Mouse (Mus musculus) hindbrain, embryonic 14.5 days (tissue): ENCODE results near the gene Fbln2. TPM values are rescaled to one million over a fixed set of nuclear protein-coding genes. Genes with fewer than 3 reads are reported as not detected.

Experiments
- ATAC-seq: fragments of 200-750 bp; cut with Nextera tagmentation; 2 replicates; pipeline ENCODE4 v1.8.0; 2017; ENCODE audit warnings: moderate number of reproducible peaks, mild to moderate bottlenecking, moderate TSS enrichment, moderate library complexity; ENCODE audit not compliant: low FRiP score
- DNase-seq: peaks from one replicate; pipeline ENCODE4 v3.0.0-alpha.2; 2015; ENCODE audit warnings: low spot score
- H3K27ac ChIP-seq: fragments of 300-500 bp; sonication (generic); 2 replicates; pipeline ENCODE4 v1.5.1; 2014; ENCODE audit warnings: mild to moderate bottlenecking, moderate library complexity
- H3K27me3 ChIP-seq: fragments of 300-500 bp; sonication (generic); 2 replicates; pipeline ENCODE4 v1.6.1; 2014; ENCODE audit warnings: mild to moderate bottlenecking, low read length, mixed read lengths; ENCODE audit not compliant: control insufficient read depth, insufficient read depth
- H3K36me3 ChIP-seq: fragments of 300-500 bp; sonication (generic); replicated peaks from 2 replicates; pipeline ENCODE4 v1.6.1; 2014; ENCODE audit not compliant: control insufficient read depth, insufficient read depth
- H3K4me1 ChIP-seq: fragments of 300-500 bp; sonication (generic); replicated peaks from 2 replicates; pipeline ENCODE4 v1.6.1; 2014; ENCODE audit warnings: antibody characterized with exemption, low read length, mixed read lengths; ENCODE audit not compliant: control insufficient read depth, insufficient read depth
- H3K4me2 ChIP-seq: fragments of 300-500 bp; sonication (generic); replicated peaks from 2 replicates; pipeline ENCODE4 v1.6.1; 2014; ENCODE audit warnings: mild to moderate bottlenecking, moderate library complexity
- H3K4me3 ChIP-seq: fragments of 300-500 bp; sonication (generic); replicated peaks from 2 replicates; pipeline ENCODE4 v1.5.1; 2014; ENCODE audit warnings: mild to moderate bottlenecking, low read length
- H3K9ac ChIP-seq: fragments of 300-500 bp; sonication (generic); 2 replicates; pipeline ENCODE4 v1.6.1; 2014
- H3K9me3 ChIP-seq: fragments of 300-500 bp; sonication (generic); 2 replicates; pipeline ENCODE4 v1.6.1; 2016; ENCODE audit warnings: low read length; ENCODE audit not compliant: control insufficient read depth
- WGBS: fragments of 180-500 bp; shearing (Covaris S2); extraction: QIAGEN DNeasy Blood & Tissue Kit; methylation state at CpG from one replicate; pipeline ENCODE4 v1.1.7; 2014; 5-methylcytosine and 5-hydroxymethylcytosine counted together
- polyA plus RNA-seq: library from polyadenylated mRNA; unstranded; fragments of >200 nt; fragmentation: Nextera tagmentation; extraction: Ambion mirVana; gene quantifications from 2 replicates; pipeline ENCODE4 v1.2.1, GENCODE M21; 2014

Gene Fbln2
- polyA plus RNA-seq, 1 experiment from 2014 or later: 27.2 TPM

DNA sequence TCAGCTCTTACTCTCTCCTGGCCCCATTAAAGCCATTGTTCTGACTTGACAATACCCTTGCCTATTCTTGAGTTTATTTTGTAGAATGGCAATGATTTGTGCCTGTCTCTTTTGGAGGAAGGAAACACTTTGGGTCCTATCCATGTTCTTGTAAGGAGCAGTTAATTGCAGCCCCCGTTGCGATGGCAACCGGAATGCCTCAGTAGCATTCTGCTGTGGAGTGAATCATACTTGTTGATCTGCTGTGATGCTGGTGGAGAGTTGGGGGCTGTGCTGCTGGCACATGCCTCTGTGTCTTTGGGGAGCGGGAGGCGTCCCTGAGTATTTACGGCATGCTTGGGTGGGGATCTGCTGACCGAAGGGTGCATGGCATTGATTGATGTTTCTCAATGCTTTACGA lies 32.1 kb downstream of the Fbln2 start:
- 57% methylated on average over 8 of the region's 8 CpGs for WGBS
- H3K4me3 ChIP-seq: no peak overlapping the region
- H3K4me2 ChIP-seq: no peak overlapping the region

DNA sequence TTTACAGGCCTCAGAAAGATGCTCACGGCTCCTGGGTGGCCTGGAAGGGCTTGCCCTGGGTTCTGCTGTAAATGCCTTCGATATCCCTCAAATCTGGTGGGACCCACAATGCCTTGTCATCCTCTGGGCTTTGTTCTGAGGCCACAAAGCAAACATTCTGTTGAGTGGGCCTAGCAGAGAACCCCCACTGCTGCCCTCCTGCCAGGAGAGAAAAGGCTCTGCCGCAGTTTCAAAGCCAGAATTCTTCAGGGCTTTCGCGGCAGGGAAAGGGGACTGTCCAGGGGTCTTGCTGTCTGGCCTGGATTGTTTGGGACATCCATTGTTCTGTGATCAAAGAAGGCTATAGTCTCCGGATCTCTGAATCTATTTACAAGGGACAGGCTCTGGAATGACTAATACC lies 33.1 kb downstream of the Fbln2 start:
- Histone ChIP-seq H3K4me1 (peaks cover 6% of the 10 kb centered on the region; the same call in 1 of the 2 replicates), H3K4me2 (no peak overlapping the region), H3K9me3 (peaks cover 3% of the 10 kb centered on the region; the same call in 1 of the 2 replicates), H3K36me3 (no peaks in the 10 kb centered on the region), H3K27ac (no peak overlapping the region), H3K27me3 (no peaks in the 10 kb centered on the region), H3K4me3 (no peak overlapping the region), H3K9ac (no peak overlapping the region)
- ATAC-seq (no peak), DNase-seq (no peak)
- WGBS: 14% methylated on average over 6 of the region's 6 CpGs

More for the DNA sequence above, 32.1 kb downstream of the Fbln2 start:
- ATAC-seq: no peak
- Histone ChIP-seq H3K9me3 (no peaks in the 10 kb centered on the region), H3K27me3 (no peaks in the 10 kb centered on the region), H3K4me1 (peaks cover 6% of the 10 kb centered on the region; the same call in 1 of the 2 replicates), H3K9ac (no peak overlapping the region), H3K36me3 (no peaks in the 10 kb centered on the region), H3K27ac (no peak overlapping the region)
- DNase-seq: no peak

DNA sequence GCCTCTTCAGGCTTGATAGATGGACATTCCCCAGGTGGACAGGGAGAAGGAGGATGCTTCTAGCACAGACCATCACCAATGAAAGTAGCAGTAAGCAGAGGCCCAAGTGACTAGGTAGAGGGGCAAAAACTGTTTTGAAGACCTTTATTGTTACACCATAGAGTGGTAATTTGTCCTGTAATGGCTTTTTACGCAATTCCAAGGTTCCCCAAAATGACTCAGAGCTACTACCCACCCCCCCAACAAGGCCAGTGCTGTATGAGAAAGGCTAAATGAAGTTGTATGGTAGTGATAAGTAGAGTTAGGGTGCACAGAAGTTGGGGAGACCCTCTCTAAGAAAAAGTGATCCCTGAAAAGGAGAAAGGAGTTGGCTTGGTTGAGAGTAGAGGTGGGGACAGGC lies 35.1 kb downstream of the Fbln2 start:
- no peak overlapping the region for H3K4me3 ChIP-seq
- no peak overlapping the region for H3K4me2 ChIP-seq
- DNase-seq: no peak
- no peak for ATAC-seq
- no peak overlapping the region for H3K27ac ChIP-seq
- no peaks in the 10 kb centered on the region for H3K36me3 ChIP-seq
- H3K4me1 ChIP-seq: peaks cover 6% of the 10 kb centered on the region; the same call in 1 of the 2 replicates
- whole genome bisulfite sequencing: 93% methylated on average over 1 of the region's 1 CpGs
- no peak overlapping the region for H3K9ac ChIP-seq
- H3K9me3 ChIP-seq: peaks cover 3% of the 10 kb centered on the region; the same call in 1 of the 2 replicates
- H3K27me3 ChIP-seq: no peaks in the 10 kb centered on the region

DNA sequence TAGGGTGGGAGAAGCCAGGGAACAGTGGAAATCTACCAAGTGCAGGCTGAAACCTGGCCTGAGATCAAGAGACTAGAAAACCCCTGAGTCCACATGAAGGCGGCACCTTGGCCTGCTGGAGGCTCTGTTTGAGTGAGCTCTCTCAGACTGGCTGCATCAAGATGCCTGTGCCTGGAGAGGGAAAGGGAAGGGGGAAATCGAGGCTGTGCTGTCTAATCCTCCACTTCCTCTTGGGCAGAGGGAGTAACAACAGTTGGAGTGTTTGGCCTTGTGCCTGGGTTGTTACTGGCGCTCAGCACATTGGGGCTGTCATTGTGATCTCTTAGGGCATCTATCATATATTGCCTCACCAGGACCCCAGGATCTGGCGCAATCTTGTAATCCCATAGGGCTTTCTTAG lies 36.4 kb downstream of the Fbln2 start:
- Histone ChIP-seq H3K27ac (no peak overlapping the region), H3K9me3 (peaks cover 3% of the 10 kb centered on the region; the same call in 1 of the 2 replicates), H3K36me3 (no peaks in the 10 kb centered on the region), H3K4me1 (peaks cover 6% of the 10 kb centered on the region; the same call in 1 of the 2 replicates), H3K4me3 (no peak overlapping the region), H3K9ac (no peak overlapping the region), H3K27me3 (no peaks in the 10 kb centered on the region), H3K4me2 (no peak overlapping the region)
- 81% methylated on average over 4 of the region's 4 CpGs for WGBS
- DNase-seq (no peak), ATAC-seq (no peak)

DNA sequence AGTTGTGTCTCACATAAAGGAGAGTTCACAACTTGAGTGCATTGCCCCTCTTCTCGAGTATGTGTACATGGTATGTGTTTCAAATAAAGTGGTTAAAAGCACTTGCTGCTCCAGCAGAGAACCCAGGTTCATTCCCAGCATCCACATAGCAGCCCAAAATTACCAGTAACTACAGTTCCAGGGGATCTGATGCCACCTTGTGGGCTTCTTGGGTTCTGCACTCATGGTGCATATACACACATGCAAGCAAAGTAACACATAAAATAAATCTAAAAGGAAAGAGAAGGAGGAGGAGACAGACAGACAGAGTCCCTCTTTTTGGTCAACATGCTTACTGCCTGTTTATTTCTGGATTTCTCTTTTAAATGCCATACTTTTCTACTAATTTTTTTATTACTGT lies 37.5 kb downstream of the Fbln2 start:
- Histone ChIP-seq H3K36me3 (no peaks in the 10 kb centered on the region), H3K4me2 (no peak overlapping the region), H3K4me1 (no peaks in the 10 kb centered on the region), H3K27me3 (no peaks in the 10 kb centered on the region), H3K27ac (no peak overlapping the region), H3K9me3 (peaks cover 3% of the 10 kb centered on the region; the same call in 1 of the 2 replicates), H3K9ac (no peak overlapping the region), H3K4me3 (no peak overlapping the region)
- no peak for ATAC-seq
- DNase-seq: no peak
- WGBS: 94% methylated on average over 1 of the region's 1 CpGs

DNA sequence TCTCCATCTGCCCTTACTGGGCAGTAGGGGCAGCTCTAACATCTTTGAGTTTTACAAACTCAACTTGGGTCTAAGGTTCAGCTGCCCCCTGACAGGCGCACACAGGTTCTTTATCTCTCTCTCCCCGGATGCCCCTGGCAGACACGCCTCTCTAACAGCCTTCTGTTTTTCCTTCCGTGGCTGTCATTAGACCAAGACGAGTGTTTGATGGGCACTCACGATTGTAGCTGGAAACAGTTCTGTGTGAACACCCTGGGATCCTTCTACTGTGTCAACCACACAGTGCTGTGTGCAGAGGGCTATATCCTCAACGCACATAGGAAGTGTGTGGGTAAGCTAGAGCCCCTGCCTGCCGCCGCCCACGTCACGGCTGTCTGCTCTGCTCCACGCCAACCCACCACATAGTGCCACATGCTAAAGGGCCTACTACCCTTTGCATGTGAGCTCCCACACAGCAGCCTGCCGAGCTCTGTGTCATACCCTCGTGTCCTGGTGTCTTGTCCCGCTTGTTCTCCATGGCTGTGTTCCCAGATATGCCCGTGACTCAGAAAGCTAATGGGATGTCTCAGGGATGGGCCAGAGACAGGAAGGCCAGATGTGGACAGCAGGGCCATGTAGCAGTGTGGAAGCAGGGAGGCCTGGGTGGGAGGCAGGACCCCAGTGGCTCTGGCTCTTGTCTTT lies 47.3 kb downstream of the Fbln2 start:
- Histone ChIP-seq H3K36me3 (no peaks in the 10 kb centered on the region), H3K4me1 (peaks cover 10% of the 10 kb centered on the region), H3K9ac (no peak overlapping the region), H3K27me3 (no peaks in the 10 kb centered on the region), H3K4me3 (no peak overlapping the region), H3K9me3 (no peaks in the 10 kb centered on the region), H3K27ac (no peak overlapping the region), H3K4me2 (no peak overlapping the region)
- DNase-seq: no peak
- no peak for ATAC-seq
- WGBS: 80% methylated on average over 16 of the region's 16 CpGs

DNA sequence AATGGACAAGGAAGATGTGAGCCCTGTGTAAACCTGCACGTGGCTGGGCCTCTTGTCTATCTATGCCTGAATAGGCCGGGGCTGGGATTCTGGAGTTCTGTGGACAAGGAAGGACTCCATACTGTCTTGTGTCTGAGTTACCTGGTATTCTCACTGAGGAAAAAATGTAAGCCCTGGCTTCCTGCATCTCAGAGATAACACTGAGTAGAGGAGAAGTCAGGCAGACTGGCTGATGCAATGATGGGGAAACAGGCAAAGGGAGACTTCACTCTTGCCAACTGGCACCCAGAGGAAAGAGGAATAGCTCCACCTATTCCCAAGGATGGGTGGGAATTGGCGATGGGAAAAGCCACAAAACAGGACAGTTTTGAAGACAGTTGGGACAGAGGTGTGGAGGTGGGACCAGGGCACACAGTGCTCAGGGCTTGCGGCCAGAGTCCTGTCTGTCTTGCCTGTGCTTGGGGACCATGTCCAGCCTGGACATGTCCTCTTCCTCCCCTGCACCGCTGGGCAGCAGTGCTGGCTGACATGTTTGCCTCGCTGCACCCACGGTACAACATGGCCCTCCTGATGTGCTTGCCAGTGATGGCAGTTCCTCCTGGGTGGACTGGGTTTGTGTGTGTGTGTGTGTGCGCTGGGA lies 48.2 kb downstream of the Fbln2 start:
- no peak overlapping the region for H3K9ac ChIP-seq
- H3K27me3 ChIP-seq: no peaks in the 10 kb centered on the region
- peaks cover 10% of the 10 kb centered on the region for H3K4me1 ChIP-seq
- ATAC-seq (no peak), DNase-seq (no peak)
- no peak overlapping the region for H3K4me3 ChIP-seq
- 78% methylated on average over 8 of the region's 8 CpGs for WGBS
- no peak overlapping the region for H3K27ac ChIP-seq
- no peaks in the 10 kb centered on the region for H3K9me3 ChIP-seq
- no peaks in the 10 kb centered on the region for H3K36me3 ChIP-seq
- no peak overlapping the region for H3K4me2 ChIP-seq

DNA sequence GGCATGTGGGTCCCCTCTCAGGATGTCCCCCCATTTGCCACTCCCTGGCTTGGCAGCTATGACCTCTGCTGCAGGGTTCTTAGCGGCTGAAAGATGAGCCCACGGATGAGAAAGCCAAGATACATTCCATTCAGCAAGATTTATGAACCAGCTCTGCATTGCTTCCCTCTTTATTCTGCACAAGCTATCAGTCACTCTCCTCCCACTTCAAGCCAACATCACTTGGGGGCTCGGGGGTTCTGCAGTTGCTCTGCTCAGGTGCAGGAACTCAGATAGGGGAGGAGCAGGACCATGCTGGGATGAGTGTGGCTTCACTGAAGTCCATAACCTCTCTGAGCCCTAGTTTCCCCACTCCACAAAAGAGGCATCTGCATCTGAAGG lies 48.7 kb downstream of the Fbln2 start:
- no peak overlapping the region for H3K4me2 ChIP-seq
- ATAC-seq: no peak
- DNase-seq: no peak
- no peak overlapping the region for H3K9ac ChIP-seq
- no peak overlapping the region for H3K27ac ChIP-seq
- H3K36me3 ChIP-seq: no peaks in the 10 kb centered on the region
- no peaks in the 10 kb centered on the region for H3K27me3 ChIP-seq
- WGBS: 25% methylated on average over 3 of the region's 3 CpGs
- H3K9me3 ChIP-seq: no peaks in the 10 kb centered on the region
- H3K4me3 ChIP-seq: no peak overlapping the region
- H3K4me1 ChIP-seq: peaks cover 13% of the 10 kb centered on the region

DNA sequence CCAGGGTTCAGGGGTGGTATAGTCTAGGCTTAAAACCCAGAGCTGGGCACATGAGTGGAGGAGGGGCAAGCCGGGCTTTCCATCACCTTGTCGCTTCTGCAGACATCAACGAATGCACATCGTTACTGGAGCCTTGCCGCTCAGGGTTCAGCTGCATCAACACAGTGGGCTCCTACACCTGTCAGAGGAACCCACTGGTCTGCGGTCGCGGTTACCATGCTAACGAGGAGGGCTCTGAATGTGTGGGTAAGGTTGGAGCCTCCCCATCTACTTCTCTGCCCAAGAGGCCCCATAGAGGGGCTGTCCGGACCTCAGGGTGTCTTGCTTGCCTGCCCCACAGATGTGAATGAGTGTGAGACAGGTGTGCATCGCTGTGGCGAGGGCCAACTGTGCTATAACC lies 53.4 kb downstream of the Fbln2 start:
- Histone ChIP-seq H3K27me3 (no peaks in the 10 kb centered on the region), H3K9me3 (no peaks in the 10 kb centered on the region), H3K9ac (no peak overlapping the region), H3K27ac (peak overlapping the region; percentile 10; the same call in 1 of the 2 replicates), H3K4me3 (no peak overlapping the region), H3K4me1 (peaks cover 16% of the 10 kb centered on the region), H3K36me3 (no peaks in the 10 kb centered on the region), H3K4me2 (no peak overlapping the region)
- ATAC-seq (no peak), DNase-seq (no peak)
- WGBS: 72% methylated on average over 12 of the region's 12 CpGs
